Mouse (Mus musculus) left cerebral cortex, adult 11 months (tissue): ENCODE measurements around the gene Metap1.

Experiments
- DNase-seq: peaks from one replicate; pipeline ENCODE4 v3.0.0; 2022; ENCODE audit warnings: low spot score

Metap1 gene

DNA sequence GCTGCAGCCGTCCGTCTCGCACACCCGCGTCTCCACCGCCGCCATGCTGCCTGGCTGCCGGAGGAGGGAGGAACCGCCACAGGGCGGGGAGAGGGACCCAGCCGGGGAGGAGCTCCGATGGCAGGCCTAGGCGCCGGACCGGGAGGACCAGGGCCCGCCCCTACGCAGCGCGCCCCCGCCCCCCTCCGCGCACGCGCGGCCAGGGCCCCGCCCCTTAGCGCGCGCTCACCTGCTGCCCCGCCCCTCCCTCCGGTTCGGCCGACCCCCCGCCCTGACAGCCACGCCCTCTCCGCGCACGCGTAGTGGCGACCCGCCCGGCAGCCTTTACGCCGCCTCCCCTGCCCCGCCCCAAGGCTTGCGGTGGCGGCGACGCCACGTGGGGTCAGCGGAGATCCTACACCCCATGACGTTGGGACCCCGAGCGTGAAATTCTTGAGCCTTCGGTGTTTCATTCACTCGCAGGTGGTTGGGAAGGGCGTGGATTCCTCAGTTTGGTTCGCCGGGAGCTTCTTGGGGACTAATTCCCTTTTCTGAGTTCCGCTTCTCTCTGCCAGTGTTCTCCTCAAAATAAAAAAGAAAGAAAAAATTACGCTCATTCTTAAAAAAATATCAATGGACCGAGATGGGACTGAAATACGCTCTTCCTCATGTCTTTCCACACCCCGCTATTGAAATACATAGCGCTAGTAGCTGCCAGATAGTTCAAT is at the start of gene Metap1:
TSS of gene Metap1 (minus strand) at position 189 of the 707 bp plus-strand sequence.
- peak; percentile 89 for DNase-seq

DNA sequence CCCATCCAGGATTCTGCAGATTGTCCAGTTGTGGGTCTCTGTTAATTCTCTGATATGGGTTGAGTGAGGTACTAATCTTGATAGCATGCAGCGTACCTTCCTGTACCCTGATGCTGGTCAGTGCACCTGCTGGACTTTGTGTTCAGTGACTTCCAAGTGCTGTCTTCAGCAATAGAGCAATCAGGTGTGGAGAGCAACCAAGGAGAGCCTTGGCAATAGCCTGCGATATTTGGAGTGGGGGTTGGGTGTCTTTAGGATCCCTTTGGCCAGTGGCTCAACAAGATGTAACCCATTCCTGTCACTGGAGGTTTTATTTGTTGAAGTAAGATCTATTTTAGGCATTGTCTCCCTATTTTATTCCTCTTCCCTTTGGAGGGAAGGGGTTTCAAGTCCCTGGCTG is 46.7 kb upstream of the Metap1 start:
- DNase-seq = no peak

DNA sequence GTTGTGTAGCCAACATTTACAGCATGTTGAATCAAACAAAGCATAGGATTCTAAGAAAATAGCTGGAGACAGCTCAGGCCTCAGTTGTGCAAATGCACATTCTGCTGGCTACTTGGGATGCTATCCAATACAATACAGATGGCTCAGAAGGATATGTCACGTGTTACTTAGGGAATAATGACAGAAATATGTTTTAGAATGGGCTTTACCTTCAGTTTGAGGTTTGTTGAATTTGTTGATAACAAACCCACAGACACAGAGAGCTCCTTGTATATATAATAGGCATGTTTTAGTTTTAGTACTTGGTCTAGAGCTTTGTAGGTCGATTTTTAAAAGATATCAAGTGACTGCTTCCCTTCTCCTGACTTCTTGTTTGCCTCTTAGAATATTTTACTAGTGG is 43.4 kb upstream of the Metap1 start:
- no peak for DNase-seq

DNA sequence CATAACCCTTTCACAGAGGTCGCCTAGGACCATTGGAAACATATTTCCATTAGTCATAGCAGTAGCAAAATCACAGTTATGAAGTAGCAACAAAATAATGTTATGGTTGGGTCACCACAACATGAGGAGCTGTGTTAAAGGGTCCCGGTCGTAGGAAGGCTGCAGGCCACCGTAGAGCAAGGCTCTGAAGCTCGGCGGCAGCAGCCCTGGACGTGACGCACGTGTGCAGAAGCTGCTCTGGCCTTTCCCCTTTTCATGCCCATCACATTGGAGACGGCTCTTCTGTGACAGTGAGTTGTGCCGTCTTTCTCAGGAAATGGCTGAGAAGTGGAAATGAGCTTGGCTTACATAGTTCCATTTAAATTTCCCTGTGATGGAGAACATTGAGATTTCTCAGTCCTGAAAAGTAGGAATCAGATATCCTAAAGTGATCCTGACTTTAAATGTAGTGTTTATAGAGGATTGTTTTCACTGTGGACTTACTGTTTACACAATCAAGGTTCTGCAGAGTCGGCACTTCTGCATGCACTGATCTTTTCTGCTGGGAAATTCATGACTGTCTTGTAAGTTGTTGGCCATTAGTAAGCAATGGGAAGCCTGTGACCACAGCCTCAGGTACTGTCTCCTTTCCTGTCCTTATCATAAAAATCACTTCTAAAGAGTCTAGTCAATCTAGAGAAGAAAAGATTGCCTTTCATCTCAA is 42.3 kb upstream of the Metap1 start:
- DNase-seq = no peak

DNA sequence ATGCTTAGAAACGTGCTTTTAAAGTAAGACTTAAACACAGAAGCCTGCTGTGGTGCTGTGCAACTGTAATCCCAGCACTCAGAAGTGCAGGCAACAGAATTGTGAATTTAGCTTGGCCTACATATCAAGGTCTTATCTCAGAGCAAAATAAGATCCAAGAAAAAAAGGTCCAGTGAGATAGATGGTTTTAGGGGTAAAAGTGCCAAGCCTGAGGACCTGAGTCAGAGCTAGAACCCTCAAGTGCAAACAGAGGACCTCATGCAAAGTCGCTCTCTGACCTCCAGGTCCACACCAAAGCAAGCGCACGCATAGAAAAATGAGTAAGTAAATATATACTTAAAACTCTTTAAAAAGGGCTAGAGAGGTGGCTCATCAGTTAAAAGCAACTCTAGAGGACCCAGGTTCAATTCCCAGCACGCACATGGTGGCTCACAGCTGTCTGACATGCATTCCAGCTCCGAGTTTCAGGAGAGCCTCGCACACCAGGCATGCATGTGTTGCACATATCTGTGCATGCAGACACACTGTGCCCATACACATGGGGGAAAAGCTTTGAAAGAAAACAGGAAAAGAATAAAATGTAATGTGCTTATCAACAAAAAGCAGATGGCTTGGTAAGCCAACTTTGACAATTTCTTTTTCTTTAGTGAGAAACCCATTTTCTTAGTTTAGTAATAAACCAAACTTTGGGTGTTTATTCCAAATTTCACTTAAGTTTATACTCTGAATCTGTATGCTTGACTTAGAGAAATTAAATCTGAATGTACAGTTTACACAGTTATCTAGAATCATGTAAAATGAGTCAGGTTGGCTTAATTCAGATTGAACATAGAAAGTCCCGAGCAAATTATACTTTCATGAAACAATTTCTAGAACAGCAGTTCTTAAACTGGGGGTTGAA is 41.5 kb upstream of the Metap1 start:
- no peak for DNase-seq

DNA sequence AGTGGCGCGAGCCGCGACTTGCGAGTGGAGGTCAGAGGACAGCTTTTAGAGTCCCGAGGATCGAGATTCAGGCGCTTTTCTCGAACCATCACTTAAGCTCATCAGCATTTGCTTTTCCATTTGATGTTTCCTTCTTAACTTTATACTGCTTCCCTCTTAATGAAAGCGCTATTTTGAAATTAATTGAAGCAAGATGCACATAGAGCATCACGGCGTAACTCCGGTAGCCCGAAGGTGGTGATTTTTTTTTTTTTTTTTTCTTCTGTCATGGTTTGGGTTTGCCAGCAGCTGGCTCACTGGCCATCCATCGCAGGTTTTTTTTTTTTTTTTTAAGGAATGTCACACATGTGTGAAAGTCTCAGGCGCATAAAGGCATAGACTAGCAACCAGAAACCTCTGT is 39.0 kb upstream of the Metap1 start:
- no peak for DNase-seq

DNA sequence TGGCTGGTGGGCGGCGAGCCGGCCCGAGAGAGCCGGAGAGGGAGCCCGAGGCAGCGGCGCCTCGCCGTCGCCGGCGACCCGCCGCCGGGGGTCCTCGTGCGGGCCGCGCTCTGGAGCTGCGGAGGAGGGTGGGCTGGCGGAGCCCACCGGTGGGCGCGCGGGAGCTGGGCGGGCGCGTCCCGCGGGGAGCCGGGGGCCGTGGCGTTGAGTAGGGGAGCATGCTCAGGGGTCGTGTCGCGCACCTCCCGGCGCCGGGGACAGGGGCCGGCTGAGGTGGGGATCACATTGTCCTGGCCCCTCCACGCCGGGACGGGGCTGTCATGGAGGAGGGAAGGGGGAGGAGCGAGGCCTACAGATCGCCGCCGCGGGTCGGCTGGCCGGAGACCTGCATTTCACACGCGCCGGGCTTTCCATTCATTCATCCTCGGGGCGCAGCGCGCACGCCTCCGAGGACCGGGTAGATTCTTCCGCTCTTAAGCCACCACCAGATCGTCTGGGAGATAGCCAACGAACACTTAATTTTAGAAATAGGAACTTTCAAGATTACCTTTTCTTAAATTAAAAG is 38.4 kb upstream of the Metap1 start:
- peak; percentile 25 for DNase-seq

DNA sequence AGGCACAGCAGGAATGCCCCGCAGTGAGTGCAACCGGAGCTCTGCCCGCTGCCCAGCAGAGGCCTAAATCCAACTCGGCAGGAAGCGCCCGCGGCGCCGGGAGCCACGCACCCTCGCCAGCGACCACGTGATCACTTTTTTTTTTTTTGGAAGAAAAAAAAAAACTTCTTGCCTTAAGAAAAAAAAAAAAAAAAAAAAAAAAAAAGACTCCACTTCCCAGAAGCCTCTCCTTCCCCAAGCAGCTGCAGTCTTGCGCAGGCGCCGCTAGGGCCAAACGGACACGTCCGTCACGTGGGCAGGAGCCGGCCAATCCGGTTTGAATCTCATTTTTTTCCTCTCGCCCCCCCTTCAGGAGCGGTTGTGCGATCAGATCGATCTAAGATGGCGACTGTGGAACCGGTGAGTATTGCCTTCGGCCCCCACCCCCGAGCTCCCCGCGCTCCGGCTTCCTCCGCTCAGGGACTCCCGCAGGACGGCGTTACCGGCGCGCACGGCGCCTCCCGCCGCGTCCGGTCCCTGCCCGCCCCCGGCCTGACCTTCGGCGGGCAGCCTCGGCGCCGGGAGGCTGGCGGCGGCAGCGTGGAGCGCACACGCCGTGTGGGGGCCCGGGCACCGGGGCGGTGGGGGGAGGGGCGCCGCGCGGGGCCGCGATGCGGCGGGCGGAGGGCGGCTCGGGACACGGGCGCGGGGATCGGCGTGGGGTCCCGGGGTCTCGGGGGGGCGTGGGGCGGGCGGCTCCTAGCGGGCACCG is 37.8 kb upstream of the Metap1 start:
- peak; percentile 97 for DNase-seq

DNA sequence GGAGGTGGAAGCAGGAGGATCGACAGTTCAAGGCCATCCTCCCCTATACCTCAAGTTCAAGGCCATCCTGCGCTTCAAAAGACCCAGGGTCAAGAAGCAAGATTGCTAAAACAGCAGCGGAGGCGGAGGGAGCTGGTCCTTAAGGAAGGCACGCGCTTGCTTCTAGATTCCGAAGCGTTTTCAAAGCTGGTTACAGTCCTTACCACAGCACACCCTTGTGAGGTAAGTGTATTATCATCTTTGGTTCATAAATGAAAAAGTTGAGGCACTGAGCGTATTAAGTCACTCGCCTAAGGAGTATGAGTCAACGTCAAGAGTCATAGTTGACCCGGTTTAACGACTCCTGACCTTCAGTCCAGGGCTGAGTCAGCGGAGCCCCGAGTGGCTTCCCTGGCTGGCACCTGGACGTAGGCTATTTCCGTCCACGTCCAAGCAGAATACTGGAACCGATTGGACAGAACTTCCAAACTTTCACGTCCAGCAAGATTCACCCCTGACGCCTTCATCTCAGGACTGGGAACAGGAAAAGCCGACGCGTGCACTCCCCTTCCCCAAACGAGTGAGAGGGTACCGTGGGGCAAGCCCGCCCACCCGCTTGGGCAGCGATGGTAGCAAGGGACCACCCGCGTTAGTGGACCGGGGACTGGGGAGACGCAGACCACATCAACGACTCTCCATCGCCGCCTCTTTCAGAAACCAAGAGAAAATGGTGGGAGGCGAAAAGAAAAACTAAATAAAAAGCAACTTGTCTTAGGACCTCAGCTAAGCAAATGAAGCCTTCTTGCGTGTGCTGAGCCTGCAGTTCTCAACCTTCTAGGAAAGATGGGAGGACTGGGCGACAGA is 37.0 kb upstream of the Metap1 start, which contains the start of gene Eif4e:
TSS of gene Eif4e (plus strand) at position 107 of the 843 bp plus-strand sequence.
- DNase-seq = no peak

DNA sequence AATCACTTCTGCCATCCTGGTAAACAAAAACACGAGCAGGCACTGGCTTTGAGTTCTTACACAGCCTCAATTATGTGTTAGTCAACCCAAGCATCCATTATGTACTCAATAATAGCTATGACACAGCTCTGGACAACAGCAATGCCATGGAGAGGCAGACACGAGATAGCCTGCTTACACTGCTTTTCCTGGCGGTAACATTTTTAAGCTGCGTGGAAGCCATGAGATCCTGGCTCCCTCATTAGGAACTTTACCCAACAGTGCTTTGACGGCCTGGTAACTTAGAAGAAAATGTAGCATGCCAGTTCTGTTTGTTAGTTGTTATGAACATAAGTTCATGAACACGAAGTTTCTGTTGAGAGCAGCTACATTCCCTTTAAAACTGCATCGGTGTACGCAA is 36.2 kb upstream of the Metap1 start:
- no peak for DNase-seq

DNA sequence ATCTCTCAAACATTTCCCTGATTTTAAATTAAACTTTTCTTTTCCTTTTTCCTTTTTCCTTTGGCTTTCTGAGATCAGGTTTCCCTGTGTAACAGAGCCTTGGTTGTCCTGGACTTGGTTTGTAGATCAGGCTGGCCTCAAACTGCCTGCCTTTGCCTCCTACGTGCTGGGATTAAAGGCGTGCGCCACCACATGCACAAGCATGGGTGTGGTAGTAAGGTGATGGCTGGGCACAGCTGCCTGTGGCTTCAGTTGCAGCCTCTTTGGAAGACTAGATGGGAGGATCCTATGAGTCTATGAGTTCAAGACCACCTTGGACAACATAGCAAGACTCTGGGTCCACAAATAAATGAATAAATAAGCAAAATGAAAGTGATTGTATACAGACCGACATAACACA is 34.6 kb upstream of the Metap1 start:
- DNase-seq = no peak

DNA sequence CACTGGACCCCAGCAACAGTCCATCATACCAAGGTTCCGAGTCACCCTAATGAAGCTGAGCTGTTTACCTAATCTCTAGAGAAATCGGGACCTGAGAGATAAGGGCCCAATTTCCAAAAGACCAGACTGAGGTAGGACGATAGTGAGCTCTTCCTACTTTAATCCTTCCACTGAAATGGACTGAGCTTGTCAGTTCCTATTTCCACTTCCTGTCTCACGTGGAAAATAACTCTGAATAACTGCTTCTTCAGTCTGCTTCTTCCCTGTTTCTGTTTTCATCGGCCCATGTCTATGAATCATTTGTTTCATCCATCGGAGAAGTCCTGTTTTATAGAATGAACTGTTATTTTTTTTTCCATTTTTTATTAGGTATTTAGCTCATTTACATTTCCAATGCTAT is 29.9 kb upstream of the Metap1 start:
- DNase-seq = no peak

DNA sequence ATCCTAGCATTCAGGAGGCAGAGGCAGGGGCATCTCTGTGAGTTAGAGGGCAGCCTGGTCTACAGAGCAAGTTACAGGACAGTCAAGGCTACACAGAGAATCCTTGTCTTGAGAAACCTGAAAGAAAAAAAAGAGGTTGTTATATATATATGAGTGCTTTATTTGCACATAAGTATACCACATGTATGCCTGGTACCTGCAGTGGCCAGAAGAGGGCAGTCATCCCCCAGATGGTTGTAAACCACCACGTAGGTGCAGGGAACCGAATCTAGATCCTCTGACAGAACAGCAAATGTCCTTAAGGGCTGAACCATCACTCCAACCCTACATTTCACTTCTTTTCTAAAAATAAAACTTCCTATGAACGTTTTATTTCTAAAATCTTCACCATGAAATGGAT is 28.6 kb upstream of the Metap1 start:
- DNase-seq = no peak

DNA sequence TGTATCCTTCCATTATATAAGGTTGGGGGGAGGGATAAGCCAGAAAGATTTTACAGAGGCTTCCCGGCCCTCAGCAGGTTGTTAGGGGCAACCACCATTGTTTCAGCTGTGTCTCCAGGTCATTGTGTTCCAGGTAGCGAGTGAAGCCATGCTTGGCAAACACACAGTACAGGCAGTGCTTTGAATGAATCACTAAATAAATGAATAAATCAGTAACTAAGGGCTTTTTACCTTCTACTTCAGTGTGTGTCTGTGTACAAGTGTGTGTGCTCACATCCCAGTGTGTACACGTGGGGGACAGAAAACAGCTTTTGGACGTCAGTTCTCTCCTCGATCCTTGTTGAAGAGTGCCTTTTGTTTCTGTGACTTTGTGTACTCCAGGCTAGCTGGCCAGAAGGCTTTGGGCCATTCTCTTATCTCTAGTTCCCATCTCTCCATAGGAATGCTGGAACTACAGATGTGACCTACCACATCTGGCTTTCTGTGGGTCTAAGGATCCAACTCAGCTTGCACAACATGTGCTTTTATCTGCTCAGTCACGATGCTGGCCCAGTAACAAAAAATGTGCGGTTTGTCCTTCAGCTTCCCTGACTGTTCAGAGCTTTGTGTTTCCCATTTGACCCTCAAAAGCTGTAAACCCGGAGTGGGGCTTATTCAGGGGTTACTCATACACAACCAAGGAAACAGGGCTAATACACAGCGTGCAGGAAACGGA is 26.5 kb upstream of the Metap1 start:
- DNase-seq = no peak

DNA sequence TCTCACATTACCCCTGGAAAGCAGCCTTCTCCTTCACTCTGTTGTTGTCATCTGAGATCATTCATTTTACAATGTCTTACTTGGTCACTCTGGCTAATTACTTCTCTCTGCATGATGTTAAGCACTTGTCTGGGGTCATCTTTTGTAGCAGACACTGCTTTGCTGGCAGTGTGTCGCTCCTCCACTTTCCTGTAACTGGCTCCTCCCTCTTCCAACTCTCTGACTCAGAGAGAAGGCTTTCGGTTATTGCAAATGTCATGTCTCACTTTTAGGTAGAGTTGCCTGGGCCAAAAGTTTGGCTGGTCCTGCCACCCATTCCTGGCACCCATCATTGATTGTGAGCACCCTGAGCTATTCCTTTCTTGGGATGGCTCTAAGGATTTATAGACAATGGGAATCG is 25.4 kb upstream of the Metap1 start:
- no peak for DNase-seq

DNA sequence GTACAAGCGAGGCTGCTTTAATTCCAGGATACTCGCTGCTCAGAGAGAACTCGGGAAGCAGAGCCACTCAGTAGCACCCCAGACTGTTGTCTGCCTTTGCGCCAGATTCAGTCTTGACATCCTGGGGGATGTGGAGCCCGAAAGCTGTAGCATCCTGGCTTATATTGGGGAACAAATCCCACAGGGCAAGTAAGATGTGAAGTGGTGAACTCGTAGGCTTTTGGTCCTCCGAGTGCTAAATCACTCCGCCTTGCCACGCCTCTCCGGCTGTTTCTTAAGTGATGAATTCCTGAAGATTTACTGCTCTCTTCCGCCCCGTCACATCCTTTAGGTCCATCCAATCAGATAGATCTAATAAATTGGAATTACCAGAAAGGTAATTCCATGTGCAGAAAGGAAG is 23.9 kb upstream of the Metap1 start:
- DNase-seq = no peak

DNA sequence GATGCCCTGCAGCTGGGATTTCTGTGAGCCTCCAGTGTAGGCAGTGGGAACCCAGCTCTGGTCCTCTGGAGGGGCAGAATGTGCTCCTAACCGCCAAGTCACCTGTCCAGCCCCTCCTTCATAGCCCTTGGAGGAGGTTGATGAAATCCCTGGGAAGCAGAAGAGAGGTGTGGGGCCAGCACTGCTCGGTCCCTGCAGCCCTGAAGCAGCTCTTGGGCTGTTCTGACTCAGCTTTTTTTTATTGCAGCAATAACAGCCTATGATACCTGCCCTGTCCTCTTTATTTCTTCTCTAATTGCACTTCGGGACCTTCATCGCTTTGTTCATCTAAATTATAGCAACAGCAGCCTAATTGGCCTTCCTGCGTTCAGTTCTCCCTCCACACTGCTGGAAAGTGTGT is 21.2 kb upstream of the Metap1 start:
- DNase-seq = no peak

DNA sequence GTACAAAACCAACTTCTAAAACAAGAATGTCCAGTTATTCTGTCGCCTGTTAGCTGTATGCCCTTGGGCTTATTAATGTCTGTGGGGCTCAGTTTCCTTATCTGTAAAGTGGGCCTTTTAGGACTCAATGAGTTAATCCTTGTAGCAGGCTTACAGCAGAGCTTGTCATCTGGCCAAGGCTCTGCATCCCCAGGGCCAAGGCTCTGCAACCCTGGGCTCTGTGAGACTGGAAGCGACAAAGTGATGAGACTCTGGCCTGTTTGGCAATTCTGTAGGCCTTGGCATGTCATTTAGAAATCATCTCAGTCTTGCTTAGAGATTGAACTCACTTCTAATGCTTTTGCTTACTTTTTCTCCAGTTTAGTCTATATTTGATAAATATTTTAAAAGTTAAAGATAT is 20.3 kb upstream of the Metap1 start:
- DNase-seq = no peak

DNA sequence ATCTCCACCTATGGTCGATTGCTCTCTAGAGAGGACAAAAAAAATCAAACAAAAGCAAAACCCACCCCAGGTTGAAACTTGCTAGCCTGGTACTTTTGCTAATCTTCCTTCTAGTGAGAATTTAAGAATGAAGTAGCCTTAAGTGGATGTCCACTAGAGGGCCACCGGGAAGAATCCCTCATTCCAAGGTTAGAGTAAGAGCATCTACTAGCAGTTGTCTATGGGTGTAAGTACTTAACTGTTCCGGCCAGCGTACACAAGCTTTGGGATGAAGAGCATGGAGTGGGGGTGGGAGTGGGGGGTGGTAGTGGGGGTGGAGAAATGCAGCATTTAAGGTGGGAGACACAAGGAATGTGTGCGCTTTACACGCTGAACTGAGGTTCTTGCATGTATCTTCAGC is 17.4 kb upstream of the Metap1 start:
- no peak for DNase-seq

DNA sequence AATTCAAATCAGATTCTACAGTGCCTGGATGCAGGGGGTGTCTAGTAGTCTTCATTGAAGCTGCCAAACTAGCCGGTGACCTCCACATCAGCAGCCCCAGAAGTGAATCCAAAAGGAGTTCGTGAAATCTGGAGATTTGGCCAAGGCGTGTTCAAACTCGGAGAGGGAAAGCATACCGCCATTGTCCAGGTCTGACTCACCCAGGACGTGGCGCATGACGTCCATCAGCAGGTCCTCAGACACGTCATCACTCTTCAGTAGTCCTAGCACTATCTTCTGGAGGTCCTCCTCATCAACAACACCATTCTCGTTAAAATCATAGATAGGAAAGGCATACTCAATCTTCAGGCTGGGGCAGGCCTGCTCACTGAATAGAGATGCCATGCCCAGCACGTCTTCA is 14.4 kb upstream of the Metap1 start:
- DNase-seq = no peak
